Comparison of ENCODE assay signal across 24 mouse cellular contexts in genomic region chr14:101340331-101340730, GRCm38 (mm10).
DNase-seq lines count a peak whose midpoint lies in the region; ATAC-seq lines count a peak whose summit lies in the region.
"Had no signal": no experiment of that assay in that cellular context is flagged by ENCODE, and none has a peak within 500 bp of the region (broad histone marks: within the 10 kb centered on the region; RNA-seq: fewer than 3 reads in every experiment).

No protein-coding gene starts in this region.

- no peaks in the 10 kb centered on the region for H3K36me3 ChIP-seq in embryonic facial prominence, embryonic 14.5 days (ENCODE audit: control insufficient read depth, insufficient read depth, low read length)
- no peaks in the 10 kb centered on the region for H3K36me3 ChIP-seq in embryonic facial prominence, embryonic 10.5 days (replicated peaks)
- no peaks in the 10 kb centered on the region for H3K36me3 ChIP-seq in midbrain, embryonic 11.5 days (ENCODE audit: control insufficient read depth, insufficient read depth, low read length)
- H3K36me3 ChIP-seq in midbrain, embryonic 16.5 days (ENCODE audit: control insufficient read depth, insufficient read depth, low read length): no peaks in the 10 kb centered on the region
- H3K36me3 ChIP-seq: embryonic facial prominence, embryonic 13.5 days; forebrain, embryonic 12.5 days; forebrain, embryonic 15.5 days; hindbrain, embryonic 12.5 days; hindbrain, embryonic 15.5 days had no signal

- no peak for ATAC-seq in embryonic facial prominence, embryonic 14.5 days (ENCODE audit: low read depth)
- ATAC-seq in midbrain, embryonic 11.5 days (ENCODE audit: low FRiP score): no peak
- no peak for ATAC-seq in midbrain, embryonic 16.5 days
- ATAC-seq: CD4-positive, CD25-positive, alpha-beta regulatory T cell, adult 4 months; forebrain, embryonic 15.5 days; Patski had no signal

- no peak overlapping the region for H3K27ac ChIP-seq in embryonic facial prominence, embryonic 14.5 days (replicated peaks; ENCODE audit: low read depth, low read length)
- H3K27ac ChIP-seq in embryonic facial prominence, embryonic 10.5 days (replicated peaks): no peak overlapping the region
- H3K27ac ChIP-seq in midbrain, embryonic 11.5 days (ENCODE audit: low read depth, low read length): no peak overlapping the region
- H3K27ac ChIP-seq in midbrain, embryonic 16.5 days (ENCODE audit: low read length): no peak overlapping the region
- H3K27ac ChIP-seq: embryonic facial prominence, embryonic 13.5 days; forebrain, embryonic 12.5 days; forebrain, embryonic 15.5 days; hindbrain, embryonic 12.5 days; hindbrain, embryonic 15.5 days had no signal

- no peaks in the 10 kb centered on the region for H3K27me3 ChIP-seq in embryonic facial prominence, embryonic 14.5 days (replicated peaks; ENCODE audit: control insufficient read depth, insufficient read depth, low read length)
- no peaks in the 10 kb centered on the region for H3K27me3 ChIP-seq in embryonic facial prominence, embryonic 10.5 days (replicated peaks; ENCODE audit: low read depth, poor library complexity, severe bottlenecking)
- no peaks in the 10 kb centered on the region for H3K27me3 ChIP-seq in midbrain, embryonic 11.5 days (ENCODE audit: control insufficient read depth, insufficient read depth, low read length)
- H3K27me3 ChIP-seq in midbrain, embryonic 16.5 days (ENCODE audit: control insufficient read depth, insufficient read depth, low read depth, low read length): no peaks in the 10 kb centered on the region
- H3K27me3 ChIP-seq: embryonic facial prominence, embryonic 13.5 days; forebrain, embryonic 12.5 days; forebrain, embryonic 15.5 days; hindbrain, embryonic 12.5 days; hindbrain, embryonic 15.5 days; Patski had no signal

- no peak overlapping the region for H3K4me3 ChIP-seq in embryonic facial prominence, embryonic 14.5 days (ENCODE audit: low read depth, low read length)
- no peak overlapping the region for H3K4me3 ChIP-seq in embryonic facial prominence, embryonic 10.5 days
- H3K4me3 ChIP-seq in midbrain, embryonic 11.5 days (ENCODE audit: low read depth, low read length): no peak overlapping the region
- H3K4me3 ChIP-seq in midbrain, embryonic 16.5 days (ENCODE audit: low read depth, low read length): no peak overlapping the region
- H3K4me3 ChIP-seq: embryonic facial prominence, embryonic 13.5 days; forebrain, embryonic 12.5 days; forebrain, embryonic 15.5 days; hindbrain, embryonic 12.5 days; hindbrain, embryonic 15.5 days had no signal

- intact Hi-C loops in gastrocnemius, postnatal 36 days (cut with DNase I): no loop called here

- WGBS in embryonic facial prominence, embryonic 14.5 days: 94% methylated on average over 1 of the region's 1 CpGs
- 94% methylated on average over 1 of the region's 1 CpGs for WGBS in embryonic facial prominence, embryonic 10.5 days
- 95% methylated on average over 1 of the region's 1 CpGs for WGBS in midbrain, embryonic 11.5 days
- 91% methylated on average over 1 of the region's 1 CpGs for WGBS in midbrain, embryonic 16.5 days

- no peaks in the 10 kb centered on the region for H3K4me1 ChIP-seq in embryonic facial prominence, embryonic 14.5 days (ENCODE audit: control insufficient read depth, insufficient read depth, low read length)
- no peaks in the 10 kb centered on the region for H3K4me1 ChIP-seq in embryonic facial prominence, embryonic 10.5 days
- H3K4me1 ChIP-seq in midbrain, embryonic 11.5 days (ENCODE audit: control insufficient read depth, insufficient read depth, low read length): no peaks in the 10 kb centered on the region
- no peaks in the 10 kb centered on the region for H3K4me1 ChIP-seq in midbrain, embryonic 16.5 days (ENCODE audit: control insufficient read depth, insufficient read depth, low read length)
- H3K4me1 ChIP-seq: embryonic facial prominence, embryonic 13.5 days; forebrain, embryonic 15.5 days; hindbrain, embryonic 12.5 days; hindbrain, embryonic 15.5 days had no signal

- no peak overlapping the region for H3K4me2 ChIP-seq in embryonic facial prominence, embryonic 14.5 days (ENCODE audit: low read depth, low read length)
- no peak overlapping the region for H3K4me2 ChIP-seq in midbrain, embryonic 11.5 days
- H3K4me2 ChIP-seq in midbrain, embryonic 16.5 days (ENCODE audit: low read length): no peak overlapping the region
- H3K4me2 ChIP-seq: embryonic facial prominence, embryonic 13.5 days; forebrain, embryonic 12.5 days; forebrain, embryonic 15.5 days; heart, embryonic 11.5 days; hindbrain, embryonic 12.5 days; hindbrain, embryonic 15.5 days had no signal

- H3K9ac ChIP-seq in embryonic facial prominence, embryonic 14.5 days (ENCODE audit: low read depth, low read length): no peak overlapping the region
- no peak overlapping the region for H3K9ac ChIP-seq in midbrain, embryonic 11.5 days (ENCODE audit: low read length)
- no peak overlapping the region for H3K9ac ChIP-seq in midbrain, embryonic 16.5 days (ENCODE audit: low read depth, low read length)
- H3K9ac ChIP-seq: embryonic facial prominence, embryonic 13.5 days; forebrain, embryonic 12.5 days; forebrain, embryonic 15.5 days; hindbrain, embryonic 12.5 days; hindbrain, embryonic 15.5 days had no signal

- DNase-seq in embryonic facial prominence, embryonic 14.5 days (ENCODE audit: low spot score): peak; percentile 2
- DNase-seq in embryonic facial prominence, embryonic 10.5 days (ENCODE audit: low spot score): no peak
- DNase-seq in midbrain, embryonic 11.5 days (ENCODE audit: low spot score, missing footprints): peak; percentile 60
- peak; percentile 25 for DNase-seq in fat pad, adult 2 months (ENCODE audit: extremely low read depth, low read depth, low spot score)
- no peak for DNase-seq in gastrocnemius, postnatal 36 days
- DNase-seq in thymus, postnatal 4 days: no peak
- DNase-seq: adrenal gland, postnatal 10 days; adrenal gland, postnatal 36 days; B cell, adult 2 months; cerebellum, adult 11 months; cerebellum, adult 2 months; cerebellum, adult 9-11 months; cerebellum, postnatal 25 days; gastrocnemius, postnatal 25 days; heart, adult 11 months had no signal

- no peaks in the 10 kb centered on the region for H3K9me3 ChIP-seq in embryonic facial prominence, embryonic 14.5 days (ENCODE audit: control insufficient read depth, low read length)
- H3K9me3 ChIP-seq in embryonic facial prominence, embryonic 10.5 days: no peaks in the 10 kb centered on the region
- no peaks in the 10 kb centered on the region for H3K9me3 ChIP-seq in midbrain, embryonic 11.5 days (ENCODE audit: control insufficient read depth, low read length)
- H3K9me3 ChIP-seq in midbrain, embryonic 16.5 days (replicated peaks; ENCODE audit: control insufficient read depth, low read length, poor library complexity, severe bottlenecking): no peaks in the 10 kb centered on the region
- H3K9me3 ChIP-seq: embryonic facial prominence, embryonic 13.5 days; forebrain, embryonic 12.5 days; forebrain, embryonic 15.5 days; hindbrain, embryonic 12.5 days; hindbrain, embryonic 15.5 days had no signal

Comparison
In these comparisons a context has a peak if more than half of its experiments do, and no peak if none do; other contexts are left out.
1. DNase-seq: peak in embryonic facial prominence, embryonic 14.5 days (single experiment), midbrain, embryonic 11.5 days (single experiment) and fat pad, adult 2 months (single experiment); none in embryonic facial prominence, embryonic 10.5 days (single experiment), gastrocnemius, postnatal 36 days (0 of 2) and thymus, postnatal 4 days (single experiment).